Mouse (Mus musculus) liver, embryonic 14.5 days (tissue): Measurements from ENCODE around the gene Chd2.

Source experiments
- CTCF ChIP-seq: IDR thresholded peaks from 2 replicates; pipeline ENCODE4 v1.5.1; 2016; ENCODE audit warnings: antibody characterized with exemption, low read depth, control low read depth
- EP300 ChIP-seq: IDR thresholded peaks from 2 replicates; pipeline ENCODE4 v1.6.1; 2016; ENCODE audit warnings: antibody characterized with exemption, low read depth

DNA sequence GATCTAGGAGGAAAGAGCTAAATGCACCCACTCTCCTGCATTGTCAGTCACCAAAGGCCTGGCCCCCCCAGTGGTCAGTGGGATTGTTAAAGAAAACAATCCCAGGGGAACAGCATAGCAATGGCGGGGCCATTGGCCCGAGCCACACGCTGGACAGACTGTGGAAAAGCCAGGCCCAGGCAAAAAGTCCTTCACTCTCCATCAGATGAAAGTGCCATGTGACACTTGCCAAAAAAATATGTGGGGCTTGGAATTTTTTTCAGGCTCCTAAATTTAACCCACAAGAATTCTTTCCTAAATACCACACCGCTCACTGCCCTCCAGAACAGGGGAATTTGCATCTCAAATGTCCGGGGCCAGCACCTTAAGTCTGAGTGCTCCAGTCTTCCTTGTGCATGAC is 120.8 kb downstream of the Chd2 start:
- TF ChIP-seq CTCF (no peak), EP300 (no peak)
